Comparison of ENCODE assay signal across 8 mouse cellular contexts in genomic region chr7:100663729-100664304, GRCm38 (mm10). TPM values are rescaled to one million over a fixed set of nuclear protein-coding genes. Genes with fewer than 3 reads are reported as not detected.
DNase-seq lines count a peak whose midpoint lies in the region; ATAC-seq and TF ChIP-seq lines count a peak whose summit lies in the region.

No protein-coding gene starts in this region.

- TF ChIP-seq EP300 in lung, postnatal 0 days (IDR thresholded peaks at IDR 0.05), result no peak

- WGBS in heart, embryonic 11.5 days (ENCODE audit: insufficient replicate concordance), result 50% methylated on average over 11 of the region's 11 CpGs
- 57% methylated on average over 11 of the region's 11 CpGs for WGBS in lung, postnatal 0 days
- 68% methylated on average over 11 of the region's 11 CpGs for WGBS in intestine, embryonic 14.5 days
- 72% methylated on average over 11 of the region's 11 CpGs for WGBS in neural tube, embryonic 13.5 days

- H3K4me3 ChIP-seq in heart, embryonic 11.5 days (ENCODE audit: low read depth, low read length), result no peak overlapping the region
- H3K4me3 ChIP-seq in lung, postnatal 0 days (ENCODE audit: low read depth, low read length), result no peak overlapping the region
- H3K4me3 ChIP-seq in intestine, embryonic 14.5 days (ENCODE audit: low read depth, low read length), result no peak overlapping the region
- H3K4me3 ChIP-seq in neural tube, embryonic 13.5 days, result no peak overlapping the region

- H3K36me3 ChIP-seq in heart, embryonic 11.5 days (ENCODE audit: control insufficient read depth, insufficient read depth, low read length), result no peaks in the 10 kb centered on the region
- H3K36me3 ChIP-seq in lung, postnatal 0 days (ENCODE audit: insufficient read depth, low read length), result no peaks in the 10 kb centered on the region
- no peaks in the 10 kb centered on the region for H3K36me3 ChIP-seq in intestine, embryonic 14.5 days (ENCODE audit: control insufficient read depth, insufficient read depth, low read length)
- H3K36me3 ChIP-seq in neural tube, embryonic 13.5 days, result no peaks in the 10 kb centered on the region

- H3K4me1 ChIP-seq in heart, embryonic 11.5 days (ENCODE audit: control insufficient read depth, insufficient read depth, low read length), result peaks cover 10% of the 10 kb centered on the region; the same call in 1 of the 2 replicates
- no peaks in the 10 kb centered on the region for H3K4me1 ChIP-seq in lung, postnatal 0 days (ENCODE audit: insufficient read depth, low read depth, low read length)
- H3K4me1 ChIP-seq in intestine, embryonic 14.5 days (replicated peaks; ENCODE audit: control insufficient read depth, insufficient read depth, low read length), result peaks cover 15% of the 10 kb centered on the region
- peaks cover 18% of the 10 kb centered on the region for H3K4me1 ChIP-seq in neural tube, embryonic 13.5 days (replicated peaks)

- no peak overlapping the region for H3K9ac ChIP-seq in heart, embryonic 11.5 days (ENCODE audit: low read depth, low read length)
- H3K9ac ChIP-seq in lung, postnatal 0 days (replicated peaks; ENCODE audit: low read depth), result no peak overlapping the region
- no peak overlapping the region; the same call in 1 of the 2 replicates for H3K9ac ChIP-seq in intestine, embryonic 14.5 days (ENCODE audit: low read length)
- peak overlapping the region; percentile 22; the same call in 1 of the 2 replicates for H3K9ac ChIP-seq in neural tube, embryonic 13.5 days

- H3K9me3 ChIP-seq in heart, embryonic 11.5 days (replicated peaks; ENCODE audit: control insufficient read depth, low read length), result no peaks in the 10 kb centered on the region
- H3K9me3 ChIP-seq in lung, postnatal 0 days (ENCODE audit: low read length), result no peaks in the 10 kb centered on the region
- H3K9me3 ChIP-seq in intestine, embryonic 14.5 days (ENCODE audit: control insufficient read depth, low read length), result no peaks in the 10 kb centered on the region
- H3K9me3 ChIP-seq in neural tube, embryonic 13.5 days, result no peaks in the 10 kb centered on the region

- intact Hi-C loops in heart, postnatal 25 days (cut with DNase I), result loop anchor here (1.0 to 5.0 kb wide), 3 partner anchors 17 to 142 kb away; no protein-coding TSS in a partner anchor
- intact Hi-C loops in left cerebral cortex, postnatal 4 days (cut with DNase I), result loop anchor here (10.0 kb wide), 1 partner anchor 139 kb away; no protein-coding TSS in a partner anchor

- no peak for TF ChIP-seq CTCF in lung, postnatal 0 days (IDR thresholded peaks at IDR 0.05)

- no peak for DNase-seq in heart, postnatal 25 days (ENCODE audit: low spot score)
- DNase-seq in lung, postnatal 0 days (ENCODE audit: low spot score), result no peak
- DNase-seq in lung, postnatal 36 days, result no peak
- no peak for DNase-seq in intestine, embryonic 14.5 days (ENCODE audit: low spot score)
- DNase-seq in left cerebral cortex, postnatal 4 days, result no peak
- no peak for DNase-seq in thymus, postnatal 36 days

- H3K27me3 ChIP-seq in heart, embryonic 11.5 days (ENCODE audit: control insufficient read depth, insufficient read depth, low read length), result no peaks in the 10 kb centered on the region
- H3K27me3 ChIP-seq in lung, postnatal 0 days (replicated peaks; ENCODE audit: insufficient read depth, low read length), result no peaks in the 10 kb centered on the region
- H3K27me3 ChIP-seq in intestine, embryonic 14.5 days (replicated peaks; ENCODE audit: control insufficient read depth, insufficient read depth, low read length), result no peaks in the 10 kb centered on the region
- H3K27me3 ChIP-seq in neural tube, embryonic 13.5 days, result no peaks in the 10 kb centered on the region

- H3K4me2 ChIP-seq in heart, embryonic 11.5 days, result peak overlapping the region; percentile 39
- H3K4me2 ChIP-seq in lung, postnatal 0 days (replicated peaks; ENCODE audit: low read depth, low read length), result peak overlapping the region; percentile 27; the same call in 1 of the 2 replicates
- peak overlapping the region; percentile 49; the same call in 1 of the 2 replicates for H3K4me2 ChIP-seq in intestine, embryonic 14.5 days (ENCODE audit: low read length)
- H3K4me2 ChIP-seq in neural tube, embryonic 13.5 days, result peak overlapping the region; percentile 44

- no peak overlapping the region for H3K27ac ChIP-seq in heart, embryonic 11.5 days (ENCODE audit: low read depth, low read length)
- no peak overlapping the region for H3K27ac ChIP-seq in lung, postnatal 0 days (ENCODE audit: low read length)
- no peak overlapping the region for H3K27ac ChIP-seq in intestine, embryonic 14.5 days (ENCODE audit: low read depth)
- no peak overlapping the region; the same call in 1 of the 2 replicates for H3K27ac ChIP-seq in neural tube, embryonic 13.5 days (replicated peaks)

- ATAC-seq in heart, embryonic 11.5 days (replicated peaks; ENCODE audit: insufficient number of reproducible peaks, low FRiP score, low TSS enrichment), result no peak
- ATAC-seq in lung, postnatal 0 days, result no peak
- peak; percentile 32; the same call in 1 of the 2 replicates for ATAC-seq in intestine, embryonic 14.5 days (replicated peaks; ENCODE audit: low FRiP score, low TSS enrichment, low read depth)
- peak; percentile 24; the same call in 1 of the 2 replicates for ATAC-seq in neural tube, embryonic 13.5 days (ENCODE audit: low read depth)

RNA-seq across cellular contexts. Expression of gene Plekhb1, which starts 1.6 kb away (rescaled TPM):
- 0.89 and 1.6 TPM in 2 replicates for polyA plus RNA-seq in heart, embryonic 11.5 days (2014; fragmentation: Nextera tagmentation; extraction: Ambion mirVana)
- total RNA-seq in heart, postnatal 25 days (2021), result 1 to 10 TPM; 2.7 to 4.0 TPM
- 44.4 and 46.0 TPM in 2 replicates for polyA plus RNA-seq in lung, postnatal 0 days (2015; fragmentation: Nextera tagmentation; extraction: Ambion mirVana)
- 16.2 and 19.1 TPM in 2 replicates for polyA plus RNA-seq in intestine, embryonic 14.5 days (2014; fragmentation: Nextera tagmentation; extraction: Ambion mirVana)
- polyA plus RNA-seq in neural tube, embryonic 13.5 days (2015; fragmentation: Nextera tagmentation; extraction: Ambion mirVana), result 25.8 and 26.9 TPM in 2 replicates
- 10 to 100 TPM; 11.6 to 14.3 TPM for total RNA-seq in left cerebral cortex, postnatal 4 days (2021)

RNA-seq across cellular contexts. Expression of gene Fam168a, which starts 42.6 kb away (rescaled TPM):
- polyA plus RNA-seq in heart, embryonic 11.5 days (2014; fragmentation: Nextera tagmentation; extraction: Ambion mirVana), result 28.1 and 34.9 TPM in 2 replicates
- total RNA-seq in heart, postnatal 25 days (2021), result 10 to 100 TPM; 39.2 to 44.9 TPM
- 28.2 and 35.8 TPM in 2 replicates for polyA plus RNA-seq in lung, postnatal 0 days (2015; fragmentation: Nextera tagmentation; extraction: Ambion mirVana)
- 42.9 and 46.1 TPM in 2 replicates for polyA plus RNA-seq in intestine, embryonic 14.5 days (2014; fragmentation: Nextera tagmentation; extraction: Ambion mirVana)
- polyA plus RNA-seq in neural tube, embryonic 13.5 days (2015; fragmentation: Nextera tagmentation; extraction: Ambion mirVana), result 90.4 and 97.8 TPM in 2 replicates
- 100 to 1,000 TPM; 240 to 242 TPM for total RNA-seq in left cerebral cortex, postnatal 4 days (2021)

RNA-seq across cellular contexts. Expression of gene Mrpl48, which starts 55.7 kb away (rescaled TPM):
- polyA plus RNA-seq in heart, embryonic 11.5 days (2014; fragmentation: Nextera tagmentation; extraction: Ambion mirVana), result 76.9 and 77.3 TPM in 2 replicates
- 10 to 100 TPM; 67.1 to 79.0 TPM for total RNA-seq in heart, postnatal 25 days (2021)
- 76.0 and 77.5 TPM in 2 replicates for polyA plus RNA-seq in lung, postnatal 0 days (2015; fragmentation: Nextera tagmentation; extraction: Ambion mirVana)
- 89.4 and 94.6 TPM in 2 replicates for polyA plus RNA-seq in intestine, embryonic 14.5 days (2014; fragmentation: Nextera tagmentation; extraction: Ambion mirVana)
- 79.0 and 85.6 TPM in 2 replicates for polyA plus RNA-seq in neural tube, embryonic 13.5 days (2015; fragmentation: Nextera tagmentation; extraction: Ambion mirVana)
- total RNA-seq in left cerebral cortex, postnatal 4 days (2021), result 10 to 100 TPM; 44.9 to 47.4 TPM

RNA-seq across cellular contexts. Expression of gene Rab6a, which starts 56.6 kb away (rescaled TPM):
- 115 and 128 TPM in 2 replicates for polyA plus RNA-seq in heart, embryonic 11.5 days (2014; fragmentation: Nextera tagmentation; extraction: Ambion mirVana)
- 10 to 100 TPM; 61.3 to 68.2 TPM for total RNA-seq in heart, postnatal 25 days (2021)
- 76.8 and 88.2 TPM in 2 replicates for polyA plus RNA-seq in lung, postnatal 0 days (2015; fragmentation: Nextera tagmentation; extraction: Ambion mirVana)
- polyA plus RNA-seq in intestine, embryonic 14.5 days (2014; fragmentation: Nextera tagmentation; extraction: Ambion mirVana), result 118 and 121 TPM in 2 replicates
- 245 and 256 TPM in 2 replicates for polyA plus RNA-seq in neural tube, embryonic 13.5 days (2015; fragmentation: Nextera tagmentation; extraction: Ambion mirVana)
- 100 to 1,000 TPM; 298 to 307 TPM for total RNA-seq in left cerebral cortex, postnatal 4 days (2021)

Comparison
In these comparisons a context has a peak if more than half of its experiments do, and no peak if none do; other contexts are left out.
1. ATAC-seq: peak in intestine, embryonic 14.5 days (single experiment) and neural tube, embryonic 13.5 days (single experiment); none in heart, embryonic 11.5 days (single experiment) and lung, postnatal 0 days (single experiment).
2. Peak in every context shown above with its lines, with median percentiles within 50 percentile points of each other: H3K4me2 ChIP-seq.